8 mouse cellular contexts compared by ENCODE assay signal in the genomic region with DNA sequence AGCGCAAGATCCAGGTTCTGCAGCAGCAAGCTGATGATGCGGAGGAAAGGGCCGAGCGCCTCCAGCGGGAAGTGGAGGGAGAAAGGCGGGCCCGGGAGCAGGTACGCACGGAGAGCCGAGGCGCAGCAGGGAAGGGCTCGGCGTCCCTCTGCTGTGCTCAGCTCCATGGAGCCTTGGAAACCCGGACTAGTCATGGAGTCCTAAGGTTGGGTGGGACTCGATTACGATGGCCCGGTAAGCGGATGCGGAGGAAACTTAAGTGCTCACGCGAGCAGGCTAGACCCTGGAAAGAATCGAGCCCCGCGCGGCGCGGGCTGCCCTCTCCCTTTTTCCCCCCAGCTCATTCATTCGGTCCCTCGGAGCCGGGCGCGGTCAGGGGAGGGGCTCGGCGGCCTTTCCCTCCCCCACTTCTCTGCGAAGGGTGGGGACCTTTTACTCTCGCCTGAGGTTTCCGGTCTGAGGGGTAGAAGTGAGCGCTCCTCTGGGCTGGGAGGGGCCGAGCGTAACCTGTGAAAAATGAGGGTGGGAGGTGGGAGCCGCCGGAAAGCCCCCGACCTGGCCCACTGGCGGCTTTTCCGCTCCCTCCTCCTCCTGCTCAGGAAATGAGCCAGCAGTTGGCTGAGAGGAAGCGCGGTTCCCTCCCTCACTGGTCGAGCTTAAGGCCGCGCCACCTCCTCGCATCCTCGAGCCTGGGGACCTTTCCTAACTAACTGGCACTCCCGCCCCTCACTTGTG. TPM values are rescaled to one million over a fixed set of nuclear protein-coding genes. Genes with fewer than 3 reads are reported as not detected.
DNase-seq lines count a peak whose midpoint lies in the region; ATAC-seq lines count a peak whose summit lies in the region.

No protein-coding gene starts in this region.

- DNase-seq in left cerebral cortex, adult 18-20 months (ENCODE audit: low spot score in 2 of 2), result peak; percentile 56 to 59
- DNase-seq in left cerebral cortex, adult 11 months (ENCODE audit: low spot score), result no peak
- DNase-seq in embryo, embryonic 11.5 days (ENCODE audit: low read depth, low spot score), result peak; percentile 53
- DNase-seq in gastrocnemius, postnatal 36 days, result peak; percentile 33 to 55
- peak; percentile 87 for DNase-seq in intestine, embryonic 14.5 days (ENCODE audit: low spot score)
- peak; percentile 72 for DNase-seq in spleen, adult 12 weeks (ENCODE audit: low spot score)

- no peaks in the 10 kb centered on the region for H3K27me3 ChIP-seq in intestine, embryonic 14.5 days (replicated peaks; ENCODE audit: control insufficient read depth, insufficient read depth, low read length)
- no peaks in the 10 kb centered on the region for H3K27me3 ChIP-seq in limb, embryonic 12.5 days
- H3K27me3 ChIP-seq in midbrain, embryonic 13.5 days, result no peaks in the 10 kb centered on the region

- peak overlapping the region; percentile 73 for H3K4me3 ChIP-seq in intestine, embryonic 14.5 days (ENCODE audit: low read depth, low read length)
- peak overlapping the region; percentile 80 for H3K4me3 ChIP-seq in limb, embryonic 12.5 days (replicated peaks)
- H3K4me3 ChIP-seq in midbrain, embryonic 13.5 days (replicated peaks), result peak overlapping the region; percentile 97

- intact Hi-C loops in gastrocnemius, postnatal 36 days (cut with DNase I), result loop anchor here (5.0 kb wide), 1 partner anchor 83 kb away; the partner anchor contains the start of gene Hax1

- H3K9me3 ChIP-seq in intestine, embryonic 14.5 days (ENCODE audit: control insufficient read depth, low read length), result no peaks in the 10 kb centered on the region
- H3K9me3 ChIP-seq in limb, embryonic 12.5 days, result no peaks in the 10 kb centered on the region
- no peaks in the 10 kb centered on the region for H3K9me3 ChIP-seq in midbrain, embryonic 13.5 days

- under 1% methylated on average over 53 of the region's 53 CpGs for WGBS in intestine, embryonic 14.5 days
- WGBS in limb, embryonic 12.5 days, result under 1% methylated on average over 53 of the region's 53 CpGs
- WGBS in midbrain, embryonic 13.5 days, result under 1% methylated on average over 51 of the region's 53 CpGs

- H3K4me2 ChIP-seq in intestine, embryonic 14.5 days (ENCODE audit: low read length), result peak overlapping the region; percentile 59
- peak overlapping the region; percentile 75 for H3K4me2 ChIP-seq in limb, embryonic 12.5 days
- H3K4me2 ChIP-seq in midbrain, embryonic 13.5 days (replicated peaks), result peak overlapping the region; percentile 87

- H3K27ac ChIP-seq in intestine, embryonic 14.5 days (ENCODE audit: low read depth), result peak overlapping the region; percentile 99
- H3K27ac ChIP-seq in limb, embryonic 12.5 days, result peak overlapping the region; percentile 97
- H3K27ac ChIP-seq in midbrain, embryonic 13.5 days, result peak overlapping the region; percentile 94

- H3K4me1 ChIP-seq in intestine, embryonic 14.5 days (replicated peaks; ENCODE audit: control insufficient read depth, insufficient read depth, low read length), result peaks cover 48% of the 10 kb centered on the region
- H3K4me1 ChIP-seq in limb, embryonic 12.5 days (replicated peaks), result peaks cover 53% of the 10 kb centered on the region
- H3K4me1 ChIP-seq in midbrain, embryonic 13.5 days (replicated peaks), result peaks cover 57% of the 10 kb centered on the region

- H3K9ac ChIP-seq in intestine, embryonic 14.5 days (ENCODE audit: low read length), result peak overlapping the region; percentile 86
- peak overlapping the region; percentile 85 for H3K9ac ChIP-seq in limb, embryonic 12.5 days (replicated peaks)
- H3K9ac ChIP-seq in midbrain, embryonic 13.5 days (replicated peaks), result peak overlapping the region; percentile 96

- ATAC-seq in intestine, embryonic 14.5 days (replicated peaks; ENCODE audit: low FRiP score, low TSS enrichment, low read depth), result peak; percentile 60
- peak; percentile 56 for ATAC-seq in limb, embryonic 12.5 days (ENCODE audit: insufficient number of reproducible peaks, insufficient read depth, low FRiP score, low TSS enrichment, low read depth)
- ATAC-seq in midbrain, embryonic 13.5 days, result peak; percentile 78

- H3K36me3 ChIP-seq in intestine, embryonic 14.5 days (ENCODE audit: control insufficient read depth, insufficient read depth, low read length), result 0 out of 2 replicates have a peak, but pooled peaks cover 4% of the 10 kb centered on the region
- H3K36me3 ChIP-seq in limb, embryonic 12.5 days, result peaks cover 10% of the 10 kb centered on the region
- no peaks in the 10 kb centered on the region for H3K36me3 ChIP-seq in midbrain, embryonic 13.5 days

RNA-seq across cellular contexts. Expression of gene Tpm3, which starts 7.5 kb away (rescaled TPM):
- 100 to 1,000 TPM; 183 to 206 TPM for total RNA-seq in left cerebral cortex, adult 18-20 months (2021)
- total RNA-seq in gastrocnemius, postnatal 36 days (2021), result 100 to 1,000 TPM; 150 to 798 TPM
- polyA plus RNA-seq in intestine, embryonic 14.5 days (2014; fragmentation: Nextera tagmentation; extraction: Ambion mirVana), result 574 and 579 TPM in 2 replicates
- polyA plus RNA-seq in limb, embryonic 12.5 days (2016; fragmentation: Nextera tagmentation; extraction: Ambion mirVana), result 516 and 518 TPM in 2 replicates
- polyA plus RNA-seq in midbrain, embryonic 13.5 days (2015; fragmentation: Nextera tagmentation; extraction: Ambion mirVana), result 396 and 421 TPM in 2 replicates

RNA-seq across cellular contexts. Expression of gene Nup210l, which starts 24.0 kb away (rescaled TPM):
- total RNA-seq in left cerebral cortex, adult 18-20 months (2021), result under 1 TPM; 0.14 to 0.30 TPM
- under 1 TPM in 1 of 2 experiments, not detected in 1; 0.05 TPM for total RNA-seq in gastrocnemius, postnatal 36 days (2021)
- polyA plus RNA-seq in intestine, embryonic 14.5 days (2014; fragmentation: Nextera tagmentation; extraction: Ambion mirVana), result 0.50 and 0.53 TPM in 2 replicates
- polyA plus RNA-seq in limb, embryonic 12.5 days (2016; fragmentation: Nextera tagmentation; extraction: Ambion mirVana), result 0.44 and 0.50 TPM in 2 replicates
- polyA plus RNA-seq in midbrain, embryonic 13.5 days (2015; fragmentation: Nextera tagmentation; extraction: Ambion mirVana), result 0.34 and 0.45 TPM in 2 replicates

RNA-seq across cellular contexts. Expression of gene Ubap2l, which starts 27.5 kb away (rescaled TPM):
- total RNA-seq in left cerebral cortex, adult 18-20 months (2021), result 100 to 1,000 TPM; 163 to 176 TPM
- 10 to 100 TPM; 80.6 to 90.5 TPM for total RNA-seq in gastrocnemius, postnatal 36 days (2021)
- 214 and 227 TPM in 2 replicates for polyA plus RNA-seq in intestine, embryonic 14.5 days (2014; fragmentation: Nextera tagmentation; extraction: Ambion mirVana)
- 191 and 212 TPM in 2 replicates for polyA plus RNA-seq in limb, embryonic 12.5 days (2016; fragmentation: Nextera tagmentation; extraction: Ambion mirVana)
- polyA plus RNA-seq in midbrain, embryonic 13.5 days (2015; fragmentation: Nextera tagmentation; extraction: Ambion mirVana), result 169 and 170 TPM in 2 replicates

RNA-seq across cellular contexts. Expression of gene 4933434E20Rik, which starts 28.5 kb away (rescaled TPM):
- 100 to 1,000 TPM; 101 to 108 TPM for total RNA-seq in left cerebral cortex, adult 18-20 months (2021)
- total RNA-seq in gastrocnemius, postnatal 36 days (2021), result 10 to 100 TPM; 78.1 to 90.6 TPM
- polyA plus RNA-seq in intestine, embryonic 14.5 days (2014; fragmentation: Nextera tagmentation; extraction: Ambion mirVana), result 166 and 175 TPM in 2 replicates
- polyA plus RNA-seq in limb, embryonic 12.5 days (2016; fragmentation: Nextera tagmentation; extraction: Ambion mirVana), result 143 and 166 TPM in 2 replicates
- 241 and 251 TPM in 2 replicates for polyA plus RNA-seq in midbrain, embryonic 13.5 days (2015; fragmentation: Nextera tagmentation; extraction: Ambion mirVana)
